Mouse (Mus musculus): ENCODE measurements around the gene Dnajb5.
A peak's percentile ranks its signal among the peaks of the same experiment; 100 is the strongest.

Gene Dnajb5

GRCm38 (mm10) chr4:42949676-42950051, at the start of gene Dnajb5:
TSS of gene Dnajb5 (plus strand) at chr4:42949814.
- peak; percentile 96 for DNase-seq (ENCODE audit: low read depth, low spot score)

GRCm38 (mm10) chr4:42900878-42901277, 48.7 kb upstream of the Dnajb5 start:
- DNase-seq (ENCODE audit: low read depth, low spot score): no peak

GRCm38 (mm10) chr4:42902174-42902573, 47.4 kb upstream of the Dnajb5 start:
- DNase-seq (ENCODE audit: low read depth, low spot score): peak; percentile 47

GRCm38 (mm10) chr4:42902730-42903129, 46.9 kb upstream of the Dnajb5 start:
- DNase-seq (ENCODE audit: low read depth, low spot score): no peak

GRCm38 (mm10) chr4:42903942-42904341, 45.7 kb upstream of the Dnajb5 start:
- DNase-seq (ENCODE audit: low read depth, low spot score): no peak

GRCm38 (mm10) chr4:42904523-42904922, 45.1 kb upstream of the Dnajb5 start:
- DNase-seq (ENCODE audit: low read depth, low spot score): no peak

GRCm38 (mm10) chr4:42904966-42905365, 44.6 kb upstream of the Dnajb5 start:
- DNase-seq (ENCODE audit: low read depth, low spot score): no peak

GRCm38 (mm10) chr4:42913391-42913790, 36.2 kb upstream of the Dnajb5 start:
- no peak for DNase-seq (ENCODE audit: low read depth, low spot score)

- DNase-seq (ENCODE audit: low read depth, low spot score): no peak
Measured at GRCm38 (mm10) chr4:42915311-42915710, 34.3 kb upstream of the Dnajb5 start.

GRCm38 (mm10) chr4:42915966-42916365, 33.6 kb upstream of the Dnajb5 start:
- DNase-seq (ENCODE audit: low read depth, low spot score): no peak

GRCm38 (mm10) chr4:42916617-42917401, 32.8 kb upstream of the Dnajb5 start, which contains the start of gene Phf24:
TSS of gene Phf24 (plus strand) at chr4:42916660.
- DNase-seq (ENCODE audit: low read depth, low spot score): peak; percentile 3

GRCm38 (mm10) chr4:42917402-42917774, 32.2 kb upstream of the Dnajb5 start:
- DNase-seq (ENCODE audit: low read depth, low spot score): no peak

- DNase-seq (ENCODE audit: low read depth, low spot score): no peak
Measured at GRCm38 (mm10) chr4:42920726-42921125, 28.9 kb upstream of the Dnajb5 start.

GRCm38 (mm10) chr4:42921536-42921935, 28.1 kb upstream of the Dnajb5 start:
- no peak for DNase-seq (ENCODE audit: low read depth, low spot score)

- DNase-seq (ENCODE audit: low read depth, low spot score): no peak
Measured at GRCm38 (mm10) chr4:42922056-42922455, 27.6 kb upstream of the Dnajb5 start.

GRCm38 (mm10) chr4:42922461-42922860, 27.2 kb upstream of the Dnajb5 start:
- no peak for DNase-seq (ENCODE audit: low read depth, low spot score)

GRCm38 (mm10) chr4:42924095-42924710, 25.4 kb upstream of the Dnajb5 start:
- no peak for DNase-seq (ENCODE audit: low read depth, low spot score)

GRCm38 (mm10) chr4:42928209-42928608, 21.4 kb upstream of the Dnajb5 start:
- DNase-seq (ENCODE audit: low read depth, low spot score): no peak

GRCm38 (mm10) chr4:42928952-42929351, 20.7 kb upstream of the Dnajb5 start:
- DNase-seq (ENCODE audit: low read depth, low spot score): no peak

GRCm38 (mm10) chr4:42932229-42932969, 17.2 kb upstream of the Dnajb5 start:
- DNase-seq (ENCODE audit: low read depth, low spot score): no peak

GRCm38 (mm10) chr4:42933630-42934029, 16.0 kb upstream of the Dnajb5 start:
- peak; percentile 29 for DNase-seq (ENCODE audit: low read depth, low spot score)

- no peak for DNase-seq (ENCODE audit: low read depth, low spot score)
Measured at GRCm38 (mm10) chr4:42941396-42941795, 8.2 kb upstream of the Dnajb5 start.
